Mouse (Mus musculus): ENCODE measurements at regions not wholly inside any gene's neighbourhood (a gene's known extent, or its start where the extent isn't known, plus 50 kb on each side); places are given as distances from the start of the nearest gene placed in this dataset.

DNA sequence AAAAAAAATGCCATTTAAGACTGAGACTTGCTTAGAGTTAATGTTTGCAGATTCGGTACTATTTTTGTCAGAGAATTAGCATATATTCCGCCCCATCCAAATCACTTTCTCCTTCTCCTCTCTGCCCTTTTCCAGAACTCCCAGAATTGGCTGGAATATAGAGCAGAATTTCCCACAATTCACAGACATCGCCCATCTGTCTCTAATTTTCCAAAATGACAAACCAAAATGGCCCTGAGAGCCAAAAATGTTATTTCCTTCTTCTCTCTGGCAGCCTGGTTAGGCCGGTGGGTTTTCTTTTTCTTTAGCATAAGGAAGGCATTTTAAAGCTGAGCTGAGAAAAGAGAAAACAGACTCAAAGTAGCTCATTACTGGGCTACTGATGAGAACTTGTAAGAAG is 119.8 kb downstream of the Rchy1 start:
- TF ChIP-seq CTCF (IDR thresholded peaks at IDR 0.05; ENCODE audit: low read depth, low read length) (no peak), EP300 (IDR thresholded peaks at IDR 0.05; ENCODE audit: insufficient read depth, low read depth, low read length) (no peak)

All from ES-Bruce4 (cell line).